Mouse (Mus musculus): Measurements from ENCODE around the gene Carm1. TPM values are rescaled to one million over a fixed set of nuclear protein-coding genes. Genes with fewer than 3 reads are reported as not detected.

Carm1 gene
- total and polyA plus RNA-seq, 2 experiments from 2014 or later, result 27.3 to 97.4 TPM

- Histone ChIP-seq H3K27me3 (ENCODE audit: insufficient read depth, low read length) (no peaks in the 10 kb centered on the region), H3K4me1 (ENCODE audit: insufficient read depth, low read length) (no peaks in the 10 kb centered on the region), H3K27ac (ENCODE audit: low read depth, low read length) (no peak overlapping the region), H3K4me3 (ENCODE audit: low read depth, low read length) (no peak overlapping the region), H3K9me3 (ENCODE audit: low read length) (no peaks in the 10 kb centered on the region), H3K9ac (replicated peaks; ENCODE audit: low read length, poor library complexity, severe bottlenecking) (no peak overlapping the region), H3K36me3 (ENCODE audit: insufficient read depth, low read length) (peaks cover 15% of the 10 kb centered on the region; the same call in 1 of the 2 replicates), H3K4me2 (ENCODE audit: low read depth, low read length, poor library complexity, severe bottlenecking) (no peak overlapping the region)
- WGBS, result 88% methylated on average over 4 of the region's 4 CpGs
- no peak for TF ChIP-seq CTCF (IDR thresholded peaks at IDR 0.05)
- no peak for ATAC-seq (ENCODE audit: low FRiP score)
- DNase-seq (ENCODE audit: low spot score), result no peak
Measured at GRCm38 (mm10) chr9:21565004-21565586, 18.4 kb downstream of the Carm1 start.

- TF ChIP-seq CTCF (IDR thresholded peaks at IDR 0.05), result no peak
- 94% methylated on average over 1 of the region's 1 CpGs for WGBS
- Histone ChIP-seq H3K4me1 (ENCODE audit: insufficient read depth, low read length) (no peaks in the 10 kb centered on the region), H3K9me3 (ENCODE audit: low read length) (no peaks in the 10 kb centered on the region), H3K27me3 (ENCODE audit: insufficient read depth, low read length) (no peaks in the 10 kb centered on the region), H3K4me3 (ENCODE audit: low read depth, low read length) (no peak overlapping the region), H3K36me3 (ENCODE audit: insufficient read depth, low read length) (peaks cover 27% of the 10 kb centered on the region; the same call in 1 of the 2 replicates), H3K4me2 (ENCODE audit: low read depth, low read length, poor library complexity, severe bottlenecking) (no peak overlapping the region), H3K27ac (ENCODE audit: low read depth, low read length) (no peak overlapping the region), H3K9ac (replicated peaks; ENCODE audit: low read length, poor library complexity, severe bottlenecking) (no peak overlapping the region)
- ATAC-seq (ENCODE audit: low FRiP score) (no peak), DNase-seq (ENCODE audit: low spot score) (no peak)
Measured at GRCm38 (mm10) chr9:21566538-21566937, 19.8 kb downstream of the Carm1 start.

GRCm38 (mm10) chr9:21567051-21567450, 20.4 kb downstream of the Carm1 start:
- ATAC-seq (ENCODE audit: low FRiP score) (no peak), DNase-seq (ENCODE audit: low spot score) (no peak)
- Histone ChIP-seq H3K4me3 (ENCODE audit: low read depth, low read length) (no peak overlapping the region), H3K27ac (ENCODE audit: low read depth, low read length) (no peak overlapping the region), H3K4me1 (ENCODE audit: insufficient read depth, low read length) (no peaks in the 10 kb centered on the region), H3K4me2 (ENCODE audit: low read depth, low read length, poor library complexity, severe bottlenecking) (no peak overlapping the region), H3K36me3 (ENCODE audit: insufficient read depth, low read length) (peaks cover 31% of the 10 kb centered on the region), H3K9me3 (ENCODE audit: low read length) (no peaks in the 10 kb centered on the region), H3K9ac (replicated peaks; ENCODE audit: low read length, poor library complexity, severe bottlenecking) (no peak overlapping the region), H3K27me3 (ENCODE audit: insufficient read depth, low read length) (no peaks in the 10 kb centered on the region)
- no peak for TF ChIP-seq CTCF (IDR thresholded peaks at IDR 0.05)
- 93% methylated on average over 2 of the region's 2 CpGs for whole genome bisulfite sequencing

- Histone ChIP-seq H3K4me1 (ENCODE audit: insufficient read depth, low read length) (no peaks in the 10 kb centered on the region), H3K9ac (replicated peaks; ENCODE audit: low read length, poor library complexity, severe bottlenecking) (no peak overlapping the region), H3K36me3 (ENCODE audit: insufficient read depth, low read length) (peaks cover 39% of the 10 kb centered on the region), H3K4me2 (ENCODE audit: low read depth, low read length, poor library complexity, severe bottlenecking) (no peak overlapping the region), H3K4me3 (ENCODE audit: low read depth, low read length) (no peak overlapping the region), H3K27me3 (ENCODE audit: insufficient read depth, low read length) (no peaks in the 10 kb centered on the region), H3K27ac (ENCODE audit: low read depth, low read length) (no peak overlapping the region), H3K9me3 (ENCODE audit: low read length) (no peaks in the 10 kb centered on the region)
- no peak for DNase-seq (ENCODE audit: low spot score)
- TF ChIP-seq CTCF (IDR thresholded peaks at IDR 0.05), result no peak
- no peak for ATAC-seq (ENCODE audit: low FRiP score)
- 89% methylated on average over 8 of the region's 8 CpGs for WGBS
Measured at GRCm38 (mm10) chr9:21568657-21569255, 22.1 kb downstream of the Carm1 start.

GRCm38 (mm10) chr9:21574012-21574801, 27.5 kb downstream of the Carm1 start:
- WGBS, result 96% methylated on average over 8 of the region's 8 CpGs
- no peak overlapping the region for H3K9ac ChIP-seq (replicated peaks; ENCODE audit: low read length, poor library complexity, severe bottlenecking)
- no peaks in the 10 kb centered on the region for H3K27me3 ChIP-seq (ENCODE audit: insufficient read depth, low read length)
- no peak overlapping the region for H3K4me3 ChIP-seq (ENCODE audit: low read depth, low read length)
- H3K9me3 ChIP-seq (ENCODE audit: low read length), result no peaks in the 10 kb centered on the region
- H3K4me2 ChIP-seq (ENCODE audit: low read depth, low read length, poor library complexity, severe bottlenecking), result no peak overlapping the region
- no peaks in the 10 kb centered on the region for H3K4me1 ChIP-seq (ENCODE audit: insufficient read depth, low read length)
- ATAC-seq (ENCODE audit: low FRiP score), result no peak; the same call in 1 of the 2 replicates
- no peak overlapping the region for H3K27ac ChIP-seq (ENCODE audit: low read depth, low read length)
- H3K36me3 ChIP-seq (ENCODE audit: insufficient read depth, low read length), result peaks cover 74% of the 10 kb centered on the region
- DNase-seq (ENCODE audit: low spot score), result no peak
- no peak for TF ChIP-seq CTCF (IDR thresholded peaks at IDR 0.05)

- peaks cover 75% of the 10 kb centered on the region for H3K36me3 ChIP-seq (ENCODE audit: insufficient read depth, low read length)
- no peaks in the 10 kb centered on the region for H3K27me3 ChIP-seq (ENCODE audit: insufficient read depth, low read length)
- TF ChIP-seq CTCF (IDR thresholded peaks at IDR 0.05), result no peak
- no peak for ATAC-seq (ENCODE audit: low FRiP score)
- H3K4me1 ChIP-seq (ENCODE audit: insufficient read depth, low read length), result no peaks in the 10 kb centered on the region
- no peak overlapping the region for H3K4me3 ChIP-seq (ENCODE audit: low read depth, low read length)
- no peak overlapping the region for H3K9ac ChIP-seq (replicated peaks; ENCODE audit: low read length, poor library complexity, severe bottlenecking)
- H3K9me3 ChIP-seq (ENCODE audit: low read length), result no peaks in the 10 kb centered on the region
- no peak overlapping the region for H3K4me2 ChIP-seq (ENCODE audit: low read depth, low read length, poor library complexity, severe bottlenecking)
- H3K27ac ChIP-seq (ENCODE audit: low read depth, low read length), result no peak overlapping the region
- 97% methylated on average over 10 of the region's 10 CpGs for WGBS
- no peak for DNase-seq (ENCODE audit: low spot score)
Measured at GRCm38 (mm10) chr9:21575253-21575652, 28.6 kb downstream of the Carm1 start.

Data from midbrain, postnatal 0 days (tissue).